Mouse (Mus musculus): ENCODE data around the gene Gm12789. TPM values are rescaled to one million over a fixed set of nuclear protein-coding genes. Genes with fewer than 3 reads are reported as not detected.

Gm12789 gene
- not detected in 2 replicates for polyA plus RNA-seq (2012; rRNA removed)

DNA sequence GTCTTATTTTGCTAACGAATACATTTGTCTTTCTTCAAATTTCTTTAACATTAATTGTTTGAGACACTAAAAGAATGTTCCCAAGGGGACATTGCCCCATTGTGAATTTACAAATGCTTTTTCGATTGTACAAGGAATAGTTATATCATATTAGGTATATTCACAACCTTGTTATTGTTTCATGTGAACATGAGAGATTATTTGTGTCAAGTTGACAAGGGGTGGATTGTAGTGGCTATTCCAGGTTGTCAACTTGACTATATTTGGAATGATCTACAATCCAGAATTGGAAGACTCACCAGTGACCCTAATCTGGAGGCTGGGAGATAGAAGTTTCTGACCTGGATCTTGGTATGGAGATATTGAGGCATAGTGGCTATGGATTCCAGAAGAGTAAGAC is at the start of gene Gm12789:
Gene Gm12789 (plus strand): TSS at position 301 of the 400 bp plus-strand sequence.

DNA sequence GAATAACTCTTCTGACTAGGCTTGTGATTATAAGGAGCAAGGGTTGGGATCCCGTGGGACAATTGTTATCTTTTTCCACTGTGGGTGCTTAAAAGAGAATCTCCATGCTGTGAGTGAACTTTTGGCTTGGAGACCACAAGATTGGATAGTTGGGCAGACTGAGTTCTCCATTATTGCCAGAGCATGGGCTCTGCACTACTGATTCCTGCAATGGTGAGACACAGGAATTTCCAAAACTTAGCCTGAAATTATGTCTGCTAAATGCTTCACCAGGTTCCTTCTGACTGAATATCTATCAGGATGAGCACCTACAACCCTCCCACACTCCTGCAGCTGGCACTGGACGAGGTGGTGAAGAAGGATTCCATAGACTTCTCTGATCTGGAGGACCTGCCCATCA is 46.3 kb upstream of the Gm12789 start, which contains the start of gene Gm12794:
Gene Gm12794 (plus strand): TSS at position 301 of the 400 bp plus-strand sequence.

DNA sequence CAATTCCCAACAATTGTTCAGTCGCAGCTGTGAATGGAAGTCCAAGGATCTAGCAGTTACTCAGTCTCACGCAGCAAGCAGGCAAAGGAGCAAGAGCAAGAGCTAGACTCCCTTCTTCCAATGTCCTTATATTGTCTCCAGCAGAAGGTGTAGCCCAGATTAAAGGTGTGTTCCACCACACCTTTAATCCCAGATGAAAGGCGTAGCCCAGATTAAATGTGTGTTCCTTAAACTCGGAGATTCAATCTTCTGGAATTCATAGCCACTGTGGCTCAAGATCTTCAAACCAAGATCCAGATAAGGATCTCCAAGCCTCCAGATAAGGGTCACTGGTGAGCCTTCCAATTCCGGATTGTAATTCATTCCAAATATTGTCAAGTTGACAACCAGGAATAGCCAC is 5.5 kb upstream of the Gm12789 start, which contains the start of gene Gm12790:
Gene Gm12790 (minus strand): TSS at position 101 of the 400 bp plus-strand sequence.

Other genes with a start within 250 kb of the Gm12789 start
- not detected in 2 replicates for gene B020004J07Rik, start 142.6 kb upstream of the Gm12789 start, polyA plus RNA-seq (2012; rRNA removed)
- not detected in 2 replicates for gene C130073F10Rik, start 92.8 kb upstream of the Gm12789 start, polyA plus RNA-seq (2012; rRNA removed)
- gene Gm12800, start 77.5 kb upstream of the Gm12789 start, polyA plus RNA-seq (2012; rRNA removed) = not detected in 2 replicates
- not detected in 2 replicates for gene Gm12794, start 46.2 kb upstream of the Gm12789 start, polyA plus RNA-seq (2012; rRNA removed)
- gene Gm12790, start 5.6 kb upstream of the Gm12789 start, polyA plus RNA-seq (2012; rRNA removed) = not detected in 2 replicates
- 3.9 and 4.8 TPM in 2 replicates for gene Pde4b, start 100.9 kb downstream of the Gm12789 start, polyA plus RNA-seq (2012; rRNA removed)